Mouse (Mus musculus): ENCODE measurements around the gene Ptprr.

DNA sequence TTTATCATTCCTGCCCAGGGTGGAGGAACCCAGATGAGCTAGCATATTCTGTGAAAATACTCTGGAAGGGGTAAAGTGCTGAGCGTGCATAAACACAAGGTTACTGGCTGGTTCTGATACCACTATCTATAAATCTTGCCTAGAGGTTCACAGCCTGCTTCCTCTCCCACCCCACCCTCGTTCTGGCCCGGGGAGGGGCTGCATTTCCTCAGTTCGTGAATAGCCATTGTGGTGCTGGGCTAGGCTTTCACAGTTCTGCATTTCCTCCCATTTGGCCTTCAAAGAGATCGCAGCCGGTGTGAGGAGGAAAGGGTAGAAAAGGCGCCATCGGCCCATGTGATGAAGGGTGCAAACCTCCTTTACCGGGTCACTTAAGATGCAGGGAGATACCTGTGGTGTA, 270.1 kb downstream of the Ptprr start:
- no peak for TF ChIP-seq CTCF (IDR thresholded peaks at IDR 0.05; ENCODE audit: borderline replicate concordance, insufficient read depth, low read depth, low read length)
- TF ChIP-seq POLR2A (IDR thresholded peaks at IDR 0.05; ENCODE audit: borderline replicate concordance, insufficient read depth, low read length): no peak
